Mouse (Mus musculus) E14TG2a.4 (cell line): ENCODE results near the gene Matn4.

Experiments used
- H3K27me3 ChIP-seq: 2 replicates; pipeline ENCODE4 v1.6.1; 2014; ENCODE audit warnings: low read length, control low read depth; ENCODE audit not compliant: insufficient read depth
- H3K36me3 ChIP-seq: 2 replicates; pipeline ENCODE4 v1.6.1; 2014; ENCODE audit warnings: low read length, control low read depth; ENCODE audit not compliant: insufficient read depth
- H3K4me1 ChIP-seq: replicated peaks from 2 replicates; pipeline ENCODE4 v1.6.1; 2014; ENCODE audit warnings: low read depth, low read length, control low read depth
- H3K4me3 ChIP-seq: replicated peaks from 2 replicates; pipeline ENCODE4 v1.5.1; 2014; ENCODE audit warnings: mild to moderate bottlenecking, low read length
- H3K9me3 ChIP-seq: 2 replicates; pipeline ENCODE4 v1.6.1; 2014; ENCODE audit warnings: low read length, control low read depth
- CTCF ChIP-seq: conservative IDR thresholded peaks from 2 replicates; pipeline ENCODE4 v1.5.1; 2014; ENCODE audit warnings: low read length
- NANOG ChIP-seq: IDR thresholded peaks from 2 replicates; pipeline ENCODE4 v1.6.1; 2014; ENCODE audit warnings: borderline replicate concordance, low read length, mixed read lengths
- POU5F1 ChIP-seq: IDR thresholded peaks from 2 replicates; pipeline ENCODE4 v1.6.1; 2014; ENCODE audit warnings: low read length, borderline replicate concordance

The Matn4 gene

DNA sequence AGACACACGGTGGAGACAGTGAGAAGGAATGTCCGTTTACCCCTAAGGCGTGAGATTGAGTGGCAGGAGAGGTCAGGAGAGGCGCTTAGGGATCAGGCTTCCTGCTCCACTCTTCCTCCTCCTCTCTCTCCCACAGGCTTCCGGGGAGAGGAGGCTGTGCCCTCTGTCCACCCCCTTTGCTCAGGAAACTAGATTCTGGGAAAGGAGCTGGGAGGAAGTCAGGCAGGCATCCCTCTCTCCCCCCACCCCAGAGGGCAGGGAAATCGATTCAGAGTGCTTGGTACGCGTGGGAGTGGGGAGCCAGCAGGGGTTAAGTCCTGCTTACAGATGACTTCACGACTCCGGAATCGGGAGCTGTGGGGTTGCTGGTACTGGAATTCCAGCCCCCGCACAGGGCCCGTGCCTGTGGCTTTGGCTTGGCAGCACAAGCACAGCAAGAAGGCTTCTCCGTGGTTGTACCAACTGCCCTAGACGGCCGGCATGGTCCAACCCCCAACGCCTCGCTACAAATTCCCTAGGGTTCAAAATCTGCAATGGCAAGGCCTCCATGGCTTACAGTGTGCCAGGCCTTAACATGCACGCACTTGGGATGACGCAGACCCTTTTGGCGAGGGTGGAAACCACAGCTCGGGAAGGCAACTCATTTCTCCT, 27.7 kb upstream of the Matn4 start:
- Histone ChIP-seq H3K4me1 (peaks cover 98% of the 10 kb centered on the region), H3K27me3 (peaks cover 86% of the 10 kb centered on the region), H3K4me3 (peak overlapping the region; percentile 64), H3K9me3 (no peaks in the 10 kb centered on the region), H3K36me3 (peaks cover 23% of the 10 kb centered on the region)
- TF ChIP-seq CTCF (no peak), NANOG (no peak), POU5F1 (no peak)

DNA sequence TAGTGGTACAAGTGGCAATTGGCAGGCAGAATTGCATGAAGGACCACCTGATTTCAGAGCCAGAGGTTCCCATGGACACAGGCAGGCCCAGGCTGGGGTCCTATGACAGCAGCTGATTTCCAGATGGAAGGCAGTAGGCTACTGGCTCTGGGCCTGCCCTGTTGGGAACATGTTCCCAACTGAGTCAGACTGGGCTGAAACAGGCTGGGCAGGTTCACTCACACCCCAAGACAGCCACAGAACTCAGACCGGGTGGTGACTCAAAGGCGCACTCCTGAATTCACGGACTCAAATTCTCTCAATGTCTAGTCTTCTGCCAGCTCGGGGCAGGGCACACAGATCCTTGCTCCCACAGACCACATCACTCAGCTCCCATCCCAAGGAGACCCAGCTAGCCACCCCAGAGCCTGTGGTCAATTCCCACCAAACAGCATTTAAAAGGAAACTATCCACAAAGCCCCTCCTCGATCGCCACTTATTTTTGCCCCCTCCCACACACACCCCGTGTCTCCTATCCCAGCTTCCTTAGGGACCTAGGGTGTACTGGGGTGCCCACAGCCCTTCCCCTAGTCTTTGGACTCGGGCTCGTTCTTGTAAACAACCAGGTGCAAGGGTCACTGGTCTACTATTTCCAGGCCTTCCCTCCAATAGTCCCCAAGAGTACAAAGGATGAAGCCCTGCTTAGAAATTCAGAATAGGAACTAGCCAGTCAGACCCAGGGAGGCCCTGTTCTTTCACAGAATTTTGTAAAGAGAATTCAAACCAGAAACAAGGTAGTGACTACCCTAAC, 26.9 kb upstream of the Matn4 start:
- Histone ChIP-seq H3K4me1 (peaks cover 96% of the 10 kb centered on the region), H3K9me3 (no peaks in the 10 kb centered on the region), H3K36me3 (peaks cover 31% of the 10 kb centered on the region), H3K27me3 (peaks cover 88% of the 10 kb centered on the region), H3K4me3 (peak overlapping the region; percentile 64; the same call in 1 of the 2 replicates)
- no peak for TF ChIP-seq CTCF
- no peak for TF ChIP-seq NANOG
- no peak for TF ChIP-seq POU5F1

DNA sequence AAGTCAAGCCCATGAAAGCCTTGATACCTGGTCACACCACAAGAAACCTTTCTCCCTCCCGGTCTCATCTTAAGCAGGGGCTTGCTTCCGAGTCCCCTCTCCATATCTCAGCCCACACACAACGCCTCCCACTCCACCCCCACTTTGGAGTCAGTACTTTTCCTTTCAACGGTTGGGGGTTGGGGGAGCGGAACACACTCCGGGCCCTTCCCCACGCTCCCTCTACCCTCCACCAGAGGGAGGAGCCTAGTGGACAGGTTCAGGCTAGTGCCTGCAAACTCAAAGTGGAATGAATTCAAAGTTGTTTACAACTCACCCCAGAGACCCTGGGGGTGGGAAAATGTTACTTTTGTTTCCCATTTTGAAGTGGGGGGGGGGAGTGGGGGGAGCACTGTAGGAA, 25.7 kb upstream of the Matn4 start:
- Histone ChIP-seq H3K36me3 (peaks cover 33% of the 10 kb centered on the region), H3K4me3 (peak overlapping the region; percentile 53), H3K27me3 (peaks cover 87% of the 10 kb centered on the region), H3K4me1 (peaks cover 96% of the 10 kb centered on the region), H3K9me3 (no peaks in the 10 kb centered on the region)
- TF ChIP-seq CTCF (peak; percentile 14; the same call in 1 of the 2 replicates), NANOG (no peak)

DNA sequence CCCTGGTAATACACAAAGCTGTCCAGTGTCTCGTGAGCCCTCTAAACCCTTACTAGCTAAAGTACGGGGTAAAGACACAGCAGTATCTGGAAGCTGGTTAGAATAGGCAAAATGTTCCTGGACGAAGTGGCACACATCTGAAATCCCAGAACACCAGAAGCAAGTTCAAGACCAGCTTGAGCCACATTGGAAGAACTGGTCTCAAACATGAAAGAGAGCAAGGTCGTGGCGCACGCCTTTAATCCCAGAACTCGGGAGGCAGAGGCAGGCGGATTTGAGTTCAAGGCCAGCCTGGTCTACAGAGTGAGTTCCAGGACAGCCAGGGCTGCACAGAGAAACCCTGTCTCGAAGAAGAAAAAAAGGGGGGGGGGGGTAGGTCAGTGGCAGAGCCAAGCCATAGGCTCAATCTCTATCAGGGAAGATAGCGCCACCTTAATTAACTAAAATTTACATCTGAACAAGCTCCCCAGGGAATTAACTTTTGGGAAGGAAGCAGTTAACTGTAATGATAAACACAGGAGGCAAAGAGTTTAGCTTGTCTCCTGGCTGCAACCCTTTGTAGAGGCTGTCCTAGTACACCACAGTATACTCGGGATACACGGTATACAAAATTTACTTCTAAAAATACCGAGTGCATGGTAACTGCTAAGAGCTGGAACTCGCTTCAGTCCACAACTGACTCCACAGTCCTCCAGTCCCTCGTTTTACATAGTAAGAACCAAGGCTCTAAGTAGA, 25.1 kb upstream of the Matn4 start:
- Histone ChIP-seq H3K4me1 (peaks cover 96% of the 10 kb centered on the region), H3K9me3 (no peaks in the 10 kb centered on the region), H3K4me3 (peak overlapping the region; percentile 53), H3K36me3 (peaks cover 33% of the 10 kb centered on the region), H3K27me3 (peaks cover 80% of the 10 kb centered on the region)
- peak; percentile 18; the same call in 1 of the 2 replicates for TF ChIP-seq NANOG
- no peak for TF ChIP-seq POU5F1

DNA sequence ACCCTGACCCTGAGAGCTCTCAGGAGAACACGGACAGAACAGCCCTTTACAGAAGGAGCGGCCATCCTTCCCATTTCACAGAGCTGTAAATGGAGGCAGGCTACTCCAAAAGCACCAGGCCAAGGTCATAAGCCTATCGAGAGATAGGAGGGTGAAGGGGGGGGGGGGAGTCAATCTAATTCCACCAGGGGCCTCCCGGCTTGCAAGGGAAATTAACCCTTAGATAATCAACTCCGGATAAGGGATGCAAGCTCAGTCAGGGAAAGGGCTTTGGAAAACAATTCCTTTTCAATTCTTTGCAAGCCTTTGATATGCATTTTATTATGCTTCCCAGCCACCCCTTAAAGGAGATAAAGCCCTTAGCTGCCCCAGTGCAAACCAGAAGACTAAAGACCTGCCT, 23.5 kb upstream of the Matn4 start:
- peaks cover 64% of the 10 kb centered on the region for H3K27me3 ChIP-seq

DNA sequence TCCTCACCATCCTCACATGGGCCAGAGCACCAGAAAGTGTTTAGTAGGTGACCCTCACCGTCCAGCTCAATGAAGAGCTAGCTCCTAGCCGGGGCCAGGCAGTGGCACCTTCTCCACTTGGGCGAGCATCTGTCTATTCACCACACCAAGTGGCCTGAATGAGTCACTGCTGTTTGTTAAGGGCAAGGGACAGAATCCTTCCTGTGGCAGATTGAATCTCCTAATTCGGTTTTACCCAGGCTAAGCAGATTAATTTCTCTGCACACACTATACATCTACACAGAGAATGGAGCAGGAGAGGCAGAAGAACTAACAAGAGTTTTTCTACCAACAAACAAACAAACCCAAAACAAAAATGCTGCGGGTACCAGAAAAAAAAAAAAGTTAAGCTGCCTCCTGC, 22.0 kb upstream of the Matn4 start:
- Histone ChIP-seq H3K9me3 (0 out of 2 replicates have a peak, but pooled peaks cover 4% of the 10 kb centered on the region), H3K4me3 (no peak overlapping the region), H3K27me3 (peaks cover 50% of the 10 kb centered on the region), H3K36me3 (peaks cover 53% of the 10 kb centered on the region), H3K4me1 (peaks cover 76% of the 10 kb centered on the region)
- TF ChIP-seq CTCF (no peak), NANOG (no peak), POU5F1 (no peak)

More for the DNA sequence above, 23.5 kb upstream of the Matn4 start:
- no peak for TF ChIP-seq NANOG
- TF ChIP-seq POU5F1, result 0 out of 2 replicates have a peak, but pooled peaks have one; percentile 16
- no peak for TF ChIP-seq CTCF
- H3K9me3 ChIP-seq, result 0 out of 2 replicates have a peak, but pooled peaks cover 4% of the 10 kb centered on the region
- H3K4me1 ChIP-seq, result peaks cover 87% of the 10 kb centered on the region
- no peak overlapping the region for H3K4me3 ChIP-seq
- H3K36me3 ChIP-seq, result peaks cover 46% of the 10 kb centered on the region

DNA sequence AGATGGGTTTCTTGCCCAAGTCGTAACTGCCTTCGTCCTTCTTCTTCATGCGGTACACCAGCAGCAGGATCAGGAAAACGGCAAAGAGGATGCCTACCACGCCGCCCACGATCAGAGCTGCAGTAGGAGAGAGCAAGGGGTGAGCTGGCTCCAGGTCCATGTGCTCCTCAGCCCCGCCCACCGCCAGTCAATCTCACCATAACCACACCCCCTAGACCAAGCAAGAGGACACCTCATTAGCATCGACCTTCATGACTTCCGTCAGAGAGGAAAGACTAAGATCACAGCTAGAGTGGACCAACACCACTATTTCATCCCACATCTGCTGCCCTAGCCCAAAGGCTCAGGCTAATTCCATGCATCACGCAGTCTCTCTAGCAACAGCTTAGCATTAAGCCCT, 21.2 kb upstream of the Matn4 start:
- Histone ChIP-seq H3K36me3 (peaks cover 53% of the 10 kb centered on the region), H3K4me3 (peak overlapping the region; percentile 61), H3K4me1 (peaks cover 68% of the 10 kb centered on the region), H3K27me3 (peaks cover 44% of the 10 kb centered on the region), H3K9me3 (0 out of 2 replicates have a peak, but pooled peaks cover 4% of the 10 kb centered on the region)
- TF ChIP-seq POU5F1 (no peak), NANOG (no peak), CTCF (no peak)

DNA sequence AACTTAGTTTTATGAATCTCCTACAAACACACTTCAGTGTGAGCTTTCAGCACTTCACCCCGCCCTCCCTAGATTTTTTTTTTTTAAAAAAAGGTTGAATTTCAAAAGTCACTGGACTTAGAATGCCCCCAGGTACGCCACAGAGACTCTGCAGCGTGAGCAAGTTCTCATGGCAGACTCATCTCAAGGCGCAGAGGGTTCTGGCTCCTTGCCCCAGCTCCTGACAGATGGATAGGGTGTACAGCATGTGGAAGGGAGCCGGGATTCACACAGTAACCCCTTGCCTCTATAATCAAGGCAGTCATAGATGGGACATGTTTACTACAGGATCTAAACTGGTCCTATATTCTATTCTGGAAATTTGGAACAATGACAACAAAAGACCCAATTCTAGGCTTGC, 20.4 kb upstream of the Matn4 start:
- peaks cover 61% of the 10 kb centered on the region for H3K4me1 ChIP-seq
- no peak overlapping the region for H3K4me3 ChIP-seq
- TF ChIP-seq POU5F1 (no peak), NANOG (no peak), CTCF (no peak)
- peaks cover 41% of the 10 kb centered on the region for H3K27me3 ChIP-seq
- peaks cover 53% of the 10 kb centered on the region for H3K36me3 ChIP-seq
- H3K9me3 ChIP-seq, result 0 out of 2 replicates have a peak, but pooled peaks cover 4% of the 10 kb centered on the region
